Mouse (Mus musculus) ES-Bruce4 (cell line): ENCODE measurements at regions not wholly inside any gene's neighbourhood (a gene's known extent, or its start where the extent isn't known, plus 50 kb on each side); places are given as distances from the start of the nearest gene placed in this dataset.

Experiments
- CTCF ChIP-seq: IDR thresholded peaks from one replicate; pipeline ENCODE4 v1.8.1; 2011; ENCODE audit warnings: low read depth, low read length
- EP300 ChIP-seq: IDR thresholded peaks from 2 replicates; pipeline ENCODE4 v1.6.1; 2011; ENCODE audit warnings: low read depth, low read length; ENCODE audit not compliant: insufficient read depth
- POLR2A ChIP-seq: IDR thresholded peaks from one replicate; pipeline ENCODE4 v1.8.1; 2011; ENCODE audit warnings: low read length; ENCODE audit not compliant: insufficient read depth

GRCm38 (mm10) chr1:83583041-83583440 is 175.0 kb upstream of the Sphkap start:
- no peak for TF ChIP-seq CTCF
- no peak for TF ChIP-seq POLR2A
- TF ChIP-seq EP300: no peak
